Mouse (Mus musculus) neural tube, embryonic 11.5 days (tissue): ENCODE measurements around the gene Gm45783. TPM values are rescaled to one million over a fixed set of nuclear protein-coding genes. Genes with fewer than 3 reads are reported as not detected.
"Not testable (repeated sequence)": the region's sequence is repeated elsewhere in the genome, so short reads cannot be mapped to it uniquely, and the experiment has no call there.

Experiments used
- ATAC-seq: fragments of 200-750 bp; cut with Nextera tagmentation; 2 replicates; pipeline ENCODE4 v1.8.0; 2017; ENCODE audit warnings: moderate number of reproducible peaks, mild to moderate bottlenecking, moderate TSS enrichment, moderate library complexity; ENCODE audit not compliant: insufficient read depth, low FRiP score, low TSS enrichment
- DNase-seq: peaks from one replicate; pipeline ENCODE4 v3.0.0-alpha.2; 2015; ENCODE audit warnings: low spot score
- H3K27ac ChIP-seq: fragments of 300-500 bp; sonication (generic); 2 replicates; pipeline ENCODE4 v1.5.1; 2014; ENCODE audit warnings: low read depth, mild to moderate bottlenecking, low read length
- H3K27me3 ChIP-seq: fragments of 300-500 bp; sonication (generic); 2 replicates; pipeline ENCODE4 v1.6.1; 2014; ENCODE audit warnings: mild to moderate bottlenecking, low read length, mixed read lengths; ENCODE audit not compliant: control insufficient read depth, insufficient read depth
- H3K36me3 ChIP-seq: fragments of 300-500 bp; sonication (generic); 2 replicates; pipeline ENCODE4 v1.6.1; 2014; ENCODE audit warnings: mild to moderate bottlenecking, low read length, moderate library complexity, mixed read lengths; ENCODE audit not compliant: control insufficient read depth, insufficient read depth
- H3K4me1 ChIP-seq: fragments of 300-500 bp; sonication (generic); 2 replicates; pipeline ENCODE4 v1.6.1; 2014; ENCODE audit warnings: low read length, mixed read lengths; ENCODE audit not compliant: control insufficient read depth, insufficient read depth
- H3K4me2 ChIP-seq: fragments of 300-500 bp; sonication (generic); 2 replicates; pipeline ENCODE4 v1.6.1; 2014; ENCODE audit warnings: low read depth, mild to moderate bottlenecking, moderate library complexity
- H3K4me3 ChIP-seq: fragments of 300-500 bp; sonication (generic); 2 replicates; pipeline ENCODE4 v1.5.1; 2014; ENCODE audit warnings: low read depth, low read length
- H3K9ac ChIP-seq: fragments of 300-500 bp; sonication (generic); 2 replicates; pipeline ENCODE4 v1.6.1; 2014; ENCODE audit warnings: mild to moderate bottlenecking, low read length
- H3K9me3 ChIP-seq: fragments of 300-500 bp; sonication (generic); 2 replicates; pipeline ENCODE4 v1.6.1; 2016; ENCODE audit warnings: low read length; ENCODE audit not compliant: control insufficient read depth
- WGBS: fragments of 180-500 bp; shearing (Covaris S2); extraction: QIAGEN DNeasy Blood & Tissue Kit; methylation state at CpG from one replicate; pipeline ENCODE4 v1.1.7; 2014; 5-methylcytosine and 5-hydroxymethylcytosine counted together
- microRNA-seq: library from miRNA; unstranded; fragments of <30 nt; microRNA quantifications from one replicate; pipeline ENCODE4, GENCODE M21; 2016
- polyA plus RNA-seq: library from polyadenylated mRNA; unstranded; fragments of >200 nt; fragmentation: Nextera tagmentation; extraction: Ambion mirVana; gene quantifications from 2 replicates; pipeline ENCODE4 v1.2.1, GENCODE M21; 2014

Gm45783 gene
- not detected in 2 replicates for polyA plus RNA-seq

GRCm38 (mm10) chr7:7374431-7374830, at the start of gene Gm45783:
Gene Gm45783 (minus strand): TSS chr7:7374573.
- not testable (repeated sequence) for H3K27me3 ChIP-seq, H3K4me3 ChIP-seq, H3K27ac ChIP-seq, H3K9ac ChIP-seq, H3K4me2 ChIP-seq, H3K4me1 ChIP-seq, DNase-seq, H3K36me3 ChIP-seq, H3K9me3 ChIP-seq, ATAC-seq
- 51% methylated on average over 12 of the region's 12 CpGs for WGBS

GRCm38 (mm10) chr7:7399603-7400002, 25.2 kb upstream of the Gm45783 start, which contains the start of gene Vmn2r31:
Gene Vmn2r31 (minus strand): TSS chr7:7399703.
- not testable (repeated sequence) for H3K36me3 ChIP-seq, ATAC-seq, H3K9ac ChIP-seq, H3K9me3 ChIP-seq, H3K27me3 ChIP-seq, H3K27ac ChIP-seq, H3K4me1 ChIP-seq, DNase-seq, H3K4me3 ChIP-seq, H3K4me2 ChIP-seq

- no CpG with 5 or more reads among the region's 1 CpGs for WGBS
- not testable (repeated sequence) for ATAC-seq, H3K9ac ChIP-seq, H3K27me3 ChIP-seq, H3K4me1 ChIP-seq, H3K4me3 ChIP-seq, H3K36me3 ChIP-seq, H3K27ac ChIP-seq, H3K4me2 ChIP-seq, H3K9me3 ChIP-seq, DNase-seq
Measured at GRCm38 (mm10) chr7:7337509-7337908, 36.9 kb downstream of the Gm45783 start, which contains the start of gene Vmn2r30. Gene Vmn2r30 (minus strand): TSS chr7:7337609.

- H3K4me3 ChIP-seq: no peak overlapping the region
- no peaks in the 10 kb centered on the region; the same call in 1 of the 2 replicates for H3K9me3 ChIP-seq
- H3K4me2 ChIP-seq: no peak overlapping the region
- H3K36me3 ChIP-seq: peaks cover 12% of the 10 kb centered on the region; the same call in 1 of the 2 replicates
- H3K4me1 ChIP-seq: no peaks in the 10 kb centered on the region
- ATAC-seq: no peak
- H3K27ac ChIP-seq: no peak overlapping the region
- WGBS: 86% methylated on average over 16 of the region's 16 CpGs
- no peaks in the 10 kb centered on the region for H3K27me3 ChIP-seq
- no peak overlapping the region for H3K9ac ChIP-seq
- DNase-seq: no peak
Measured at GRCm38 (mm10) chr7:7295595-7295994, 78.8 kb downstream of the Gm45783 start.

Small RNAs within 50 kb of the gene (microRNA-seq; reads per million reads assigned to microRNA genes)
- 1.0 reads per million for gene Mir5620

Other genes with a start within 250 kb of the Gm45783 start
- gene Zfp773, start 237.8 kb downstream of the Gm45783 start, polyA plus RNA-seq: 6.6 and 7.0 TPM in 2 replicates
- gene Zfp418, start 203.2 kb downstream of the Gm45783 start, polyA plus RNA-seq: 3.6 and 4.0 TPM in 2 replicates
- gene Zfp772, start 164.6 kb downstream of the Gm45783 start, polyA plus RNA-seq: 11.0 and 11.1 TPM in 2 replicates
- 0.16 and 0.33 TPM in 2 replicates for gene Vmn2r29, start 127.2 kb downstream of the Gm45783 start, polyA plus RNA-seq
- 1.1 and 2.0 TPM in 2 replicates for gene Gm45844, start 96.3 kb downstream of the Gm45783 start, polyA plus RNA-seq
- gene Clcn4, start 73.7 kb downstream of the Gm45783 start, polyA plus RNA-seq: 68.7 and 71.9 TPM in 2 replicates
- gene Vmn2r30, start 37.0 kb downstream of the Gm45783 start, polyA plus RNA-seq: not detected in 2 replicates
- not detected in 2 replicates for gene Vmn2r31, start 25.1 kb upstream of the Gm45783 start, polyA plus RNA-seq
- gene Vmn2r32, start 105.4 kb upstream of the Gm45783 start, polyA plus RNA-seq: not detected in 2 replicates
- not detected in 2 replicates for gene Vmn2r33, start 192.2 kb upstream of the Gm45783 start, polyA plus RNA-seq